Mouse (Mus musculus) neural tube, embryonic 13.5 days (tissue): ENCODE results near the gene Syna. TPM values are rescaled to one million over a fixed set of nuclear protein-coding genes. Genes with fewer than 3 reads are reported as not detected.

Experiments
- ATAC-seq: fragments of 200-750 bp; cut with Nextera tagmentation; 2 replicates; pipeline ENCODE4 v1.8.0; 2017; ENCODE audit warnings: low read depth, mild to moderate bottlenecking, moderate TSS enrichment, moderate library complexity
- H3K27ac ChIP-seq: fragments of 300-500 bp; sonication (generic); replicated peaks from 2 replicates; pipeline ENCODE4 v1.5.1; 2015; ENCODE audit warnings: moderate library complexity, mild to moderate bottlenecking, inconsistent platforms
- H3K27me3 ChIP-seq: fragments of 300-500 bp; sonication (generic); 2 replicates; pipeline ENCODE4 v1.6.1; 2015; ENCODE audit warnings: mild to moderate bottlenecking, inconsistent platforms
- H3K36me3 ChIP-seq: fragments of 300-500 bp; sonication (generic); 2 replicates; pipeline ENCODE4 v1.6.1; 2015; ENCODE audit warnings: mild to moderate bottlenecking, inconsistent platforms
- H3K4me1 ChIP-seq: fragments of 300-500 bp; sonication (generic); replicated peaks from 2 replicates; pipeline ENCODE4 v1.6.1; 2015; ENCODE audit warnings: inconsistent platforms
- H3K4me2 ChIP-seq: fragments of 300-500 bp; sonication (generic); 2 replicates; pipeline ENCODE4 v1.6.1; 2015; ENCODE audit warnings: inconsistent platforms, mild to moderate bottlenecking, moderate library complexity
- H3K4me3 ChIP-seq: fragments of 300-500 bp; sonication (generic); 2 replicates; pipeline ENCODE4 v1.5.1; 2015; ENCODE audit warnings: mild to moderate bottlenecking, inconsistent platforms
- H3K9ac ChIP-seq: fragments of 300-500 bp; sonication (generic); 2 replicates; pipeline ENCODE4 v1.6.1; 2015; ENCODE audit warnings: moderate library complexity, mild to moderate bottlenecking, inconsistent platforms
- H3K9me3 ChIP-seq: fragments of 300-500 bp; sonication (generic); 2 replicates; pipeline ENCODE4 v1.6.1; 2016; ENCODE audit warnings: inconsistent platforms
- WGBS: fragments of 180-500 bp; shearing (Covaris S2); methylation state at CpG from one replicate; pipeline ENCODE4 v1.1.7; 2015; 5-methylcytosine and 5-hydroxymethylcytosine counted together
- polyA plus RNA-seq: library from polyadenylated mRNA; unstranded; fragments of >200 nt; fragmentation: Nextera tagmentation; extraction: Ambion mirVana; gene quantifications from 2 replicates; pipeline ENCODE4 v1.2.1, GENCODE M21; 2015

Syna gene
- polyA plus RNA-seq, 1 experiment from 2014 or later, result 0.31 TPM

GRCm38 (mm10) chr5:134544516-134545241 lies 15.3 kb downstream of the Syna start:
- no peaks in the 10 kb centered on the region for H3K27me3 ChIP-seq
- peaks cover 85% of the 10 kb centered on the region for H3K4me1 ChIP-seq
- H3K36me3 ChIP-seq, result peaks cover 19% of the 10 kb centered on the region
- H3K9me3 ChIP-seq, result no peaks in the 10 kb centered on the region
- no peak overlapping the region for H3K9ac ChIP-seq
- no peak for ATAC-seq
- no peak overlapping the region for H3K4me2 ChIP-seq
- no peak overlapping the region for H3K4me3 ChIP-seq
- H3K27ac ChIP-seq, result no peak overlapping the region
- 66% methylated on average over 19 of the region's 19 CpGs for WGBS

- Histone ChIP-seq H3K9ac (no peak overlapping the region; the same call in 1 of the 2 replicates), H3K4me2 (no peak overlapping the region), H3K27me3 (no peaks in the 10 kb centered on the region), H3K4me1 (peaks cover 60% of the 10 kb centered on the region), H3K27ac (no peak overlapping the region), H3K36me3 (peaks cover 41% of the 10 kb centered on the region), H3K4me3 (no peak overlapping the region), H3K9me3 (no peaks in the 10 kb centered on the region)
- WGBS, result 31% methylated on average over 7 of the region's 7 CpGs
- ATAC-seq, result no peak
Measured at GRCm38 (mm10) chr5:134541640-134542039, 18.3 kb downstream of the Syna start.

- Histone ChIP-seq H3K9me3 (no peaks in the 10 kb centered on the region), H3K27ac (0 out of 2 replicates have a peak overlapping the region, but pooled peaks have one; percentile 28), H3K36me3 (peaks cover 43% of the 10 kb centered on the region), H3K4me2 (no peak overlapping the region), H3K4me1 (peaks cover 52% of the 10 kb centered on the region), H3K4me3 (no peak overlapping the region), H3K9ac (no peak overlapping the region), H3K27me3 (no peaks in the 10 kb centered on the region)
- 75% methylated on average over 6 of the region's 6 CpGs for WGBS
- no peak for ATAC-seq
Measured at GRCm38 (mm10) chr5:134540881-134541280, 19.1 kb downstream of the Syna start.

DNA sequence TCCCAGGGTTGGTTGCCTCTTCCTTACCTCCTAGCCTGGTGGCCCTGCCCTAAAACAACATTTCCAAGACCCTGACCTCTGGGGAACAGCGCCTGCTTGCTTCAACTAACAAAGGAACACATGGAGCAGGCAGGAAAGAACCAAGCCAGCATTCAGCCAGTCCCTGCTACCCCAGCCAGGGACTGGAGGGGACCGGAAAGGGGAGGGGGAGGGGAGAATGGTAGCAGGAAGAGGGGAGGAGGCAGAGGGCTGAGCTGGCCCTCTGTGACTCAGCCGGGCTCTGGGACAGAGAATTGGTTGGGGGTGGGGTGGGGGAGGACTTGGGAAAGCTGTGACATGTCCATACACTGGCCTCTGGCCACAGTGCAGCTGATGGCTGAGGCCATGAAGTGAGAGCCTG lies 20.1 kb downstream of the Syna start:
- ATAC-seq, result peak; percentile 60; the same call in 1 of the 2 replicates
- H3K9ac ChIP-seq, result no peak overlapping the region
- peak overlapping the region; percentile 13 for H3K27ac ChIP-seq
- H3K4me2 ChIP-seq, result no peak overlapping the region
- H3K4me3 ChIP-seq, result no peak overlapping the region
- H3K4me1 ChIP-seq, result peaks cover 45% of the 10 kb centered on the region
- WGBS, result 11% methylated on average over 3 of the region's 3 CpGs
- no peaks in the 10 kb centered on the region for H3K9me3 ChIP-seq
- no peaks in the 10 kb centered on the region for H3K27me3 ChIP-seq
- H3K36me3 ChIP-seq, result peaks cover 46% of the 10 kb centered on the region

DNA sequence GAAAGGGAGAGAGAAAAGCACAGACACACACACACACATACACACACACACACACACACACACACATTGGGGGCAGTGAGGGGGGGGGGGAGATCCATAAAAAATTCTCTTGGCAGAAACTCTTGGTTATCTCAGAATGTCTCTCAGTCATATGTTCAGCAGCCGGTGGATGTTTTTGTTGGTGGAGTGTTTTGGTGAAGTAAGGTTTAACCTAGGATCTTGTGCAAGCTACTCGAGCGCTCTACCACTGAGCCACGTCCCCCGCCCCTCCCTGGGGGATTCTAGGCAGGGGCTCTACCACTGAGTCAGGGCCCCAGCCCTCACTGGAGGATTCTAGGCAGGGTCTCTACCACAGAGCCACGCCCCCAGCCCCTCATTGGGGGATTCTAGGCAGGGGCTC lies 23.9 kb downstream of the Syna start:
- Histone ChIP-seq H3K9ac (no peak overlapping the region), H3K4me1 (peaks cover 22% of the 10 kb centered on the region), H3K27ac (no peak overlapping the region), H3K4me3 (no peak overlapping the region), H3K36me3 (peaks cover 75% of the 10 kb centered on the region), H3K27me3 (no peaks in the 10 kb centered on the region), H3K4me2 (no peak overlapping the region), H3K9me3 (no peaks in the 10 kb centered on the region)
- WGBS, result 86% methylated on average over 6 of the region's 6 CpGs
- ATAC-seq, result no peak

GRCm38 (mm10) chr5:134532417-134532816 lies 27.6 kb downstream of the Syna start:
- Histone ChIP-seq H3K9ac (no peak overlapping the region), H3K4me1 (peaks cover 27% of the 10 kb centered on the region), H3K4me3 (no peak overlapping the region), H3K27ac (no peak overlapping the region), H3K27me3 (no peaks in the 10 kb centered on the region), H3K4me2 (no peak overlapping the region), H3K9me3 (no peaks in the 10 kb centered on the region), H3K36me3 (peaks cover 73% of the 10 kb centered on the region)
- no peak for ATAC-seq
- WGBS, result 94% methylated on average over 6 of the region's 6 CpGs

DNA sequence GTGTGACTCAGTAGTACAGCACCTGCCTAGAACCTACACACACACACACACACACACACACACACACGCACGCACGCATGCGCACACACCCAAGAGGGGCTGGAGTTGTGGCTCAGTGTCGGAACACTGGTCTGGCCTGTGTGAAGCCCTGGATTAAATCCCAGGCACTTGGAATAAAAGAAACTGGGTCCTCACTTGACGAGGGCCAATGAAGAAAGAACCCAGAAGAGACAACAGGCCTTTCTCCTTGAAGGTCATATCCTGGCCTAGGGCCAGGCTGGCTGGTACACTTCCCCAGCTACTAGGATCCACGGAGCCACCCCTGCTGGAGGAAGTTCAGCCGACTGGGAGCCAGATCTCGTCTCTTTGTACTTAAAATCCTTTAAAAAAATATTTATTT lies 28.4 kb downstream of the Syna start:
- H3K9ac ChIP-seq, result no peak overlapping the region
- peaks cover 27% of the 10 kb centered on the region for H3K4me1 ChIP-seq
- H3K36me3 ChIP-seq, result peaks cover 70% of the 10 kb centered on the region
- peak; percentile 41 for ATAC-seq
- no peaks in the 10 kb centered on the region for H3K27me3 ChIP-seq
- H3K4me3 ChIP-seq, result no peak overlapping the region
- H3K27ac ChIP-seq, result peak overlapping the region; percentile 52
- 86% methylated on average over 9 of the region's 9 CpGs for WGBS
- H3K4me2 ChIP-seq, result no peak overlapping the region
- no peaks in the 10 kb centered on the region for H3K9me3 ChIP-seq

DNA sequence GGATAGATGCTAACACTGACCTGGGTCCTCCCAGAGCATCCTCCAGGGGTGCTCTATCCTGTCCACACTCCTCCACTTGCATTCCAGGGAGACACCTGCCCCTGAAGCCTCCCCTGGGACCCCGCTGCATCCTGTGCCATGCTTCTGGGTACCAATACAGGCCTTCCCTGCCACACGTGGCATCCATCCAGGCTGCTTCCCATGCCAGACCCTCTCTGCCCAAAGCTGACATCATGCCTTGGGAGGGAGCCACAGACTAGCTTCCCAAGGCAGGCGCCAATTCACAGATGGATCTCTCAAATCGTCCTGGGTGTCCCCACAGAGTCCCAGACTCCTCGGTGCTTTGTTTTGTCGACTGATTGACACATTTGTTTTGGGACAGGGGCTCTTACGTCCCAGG lies 29.1 kb downstream of the Syna start:
- ATAC-seq, result peak; percentile 37; the same call in 1 of the 2 replicates
- Histone ChIP-seq H3K4me3 (no peak overlapping the region), H3K9ac (no peak overlapping the region), H3K27me3 (no peaks in the 10 kb centered on the region), H3K4me1 (peaks cover 27% of the 10 kb centered on the region), H3K4me2 (no peak overlapping the region), H3K9me3 (no peaks in the 10 kb centered on the region), H3K36me3 (peaks cover 77% of the 10 kb centered on the region), H3K27ac (peak overlapping the region; percentile 52)
- WGBS, result 69% methylated on average over 7 of the region's 7 CpGs

DNA sequence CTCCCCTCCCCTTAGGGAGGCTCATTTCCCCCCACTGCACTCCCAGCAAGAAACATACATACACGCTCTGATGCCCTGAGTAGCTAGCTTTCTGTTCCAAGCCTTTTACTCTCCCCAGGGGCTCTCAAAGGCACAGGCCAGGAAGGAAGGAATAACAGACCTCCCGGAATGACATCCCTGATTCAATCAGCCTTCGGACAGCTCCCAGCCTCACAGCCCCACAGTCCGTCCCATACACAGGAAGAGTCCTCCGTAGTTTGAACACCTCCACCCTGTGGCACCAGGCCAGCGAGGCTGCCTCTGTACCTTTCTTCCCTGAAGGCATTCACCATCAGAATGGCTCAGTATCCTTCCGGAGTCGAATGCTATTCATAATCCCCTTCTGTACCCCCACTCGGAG lies 31.5 kb downstream of the Syna start:
- ATAC-seq, result no peak
- peaks cover 70% of the 10 kb centered on the region for H3K36me3 ChIP-seq
- peak overlapping the region; percentile 27 for H3K9ac ChIP-seq
- H3K4me3 ChIP-seq, result no peak overlapping the region
- WGBS, result 44% methylated on average over 9 of the region's 9 CpGs
- H3K9me3 ChIP-seq, result no peaks in the 10 kb centered on the region
- H3K4me1 ChIP-seq, result peaks cover 27% of the 10 kb centered on the region
- no peaks in the 10 kb centered on the region for H3K27me3 ChIP-seq
- no peak overlapping the region for H3K4me2 ChIP-seq
- H3K27ac ChIP-seq, result peak overlapping the region; percentile 49

- H3K4me2 ChIP-seq, result no peak overlapping the region
- H3K4me1 ChIP-seq, result peaks cover 22% of the 10 kb centered on the region
- ATAC-seq, result no peak
- H3K9ac ChIP-seq, result no peak overlapping the region
- no peak overlapping the region for H3K4me3 ChIP-seq
- H3K36me3 ChIP-seq, result peaks cover 70% of the 10 kb centered on the region
- H3K27ac ChIP-seq, result no peak overlapping the region
- no peaks in the 10 kb centered on the region for H3K9me3 ChIP-seq
- 93% methylated on average over 15 of the region's 15 CpGs for WGBS
- no peaks in the 10 kb centered on the region for H3K27me3 ChIP-seq
Measured at GRCm38 (mm10) chr5:134525971-134526711, 33.8 kb downstream of the Syna start.

- Histone ChIP-seq H3K9me3 (no peaks in the 10 kb centered on the region), H3K4me2 (no peak overlapping the region), H3K4me1 (peaks cover 10% of the 10 kb centered on the region), H3K4me3 (no peak overlapping the region), H3K27me3 (no peaks in the 10 kb centered on the region), H3K27ac (no peak overlapping the region), H3K36me3 (peaks cover 81% of the 10 kb centered on the region), H3K9ac (no peak overlapping the region)
- WGBS, result 91% methylated on average over 5 of the region's 5 CpGs
- ATAC-seq, result no peak
Measured at GRCm38 (mm10) chr5:134523728-134524127, 36.2 kb downstream of the Syna start.

GRCm38 (mm10) chr5:134522524-134522923 lies 37.4 kb downstream of the Syna start:
- Histone ChIP-seq H3K9me3 (no peaks in the 10 kb centered on the region), H3K27ac (no peak overlapping the region), H3K36me3 (peaks cover 85% of the 10 kb centered on the region), H3K27me3 (no peaks in the 10 kb centered on the region), H3K9ac (no peak overlapping the region), H3K4me1 (no peaks in the 10 kb centered on the region), H3K4me3 (no peak overlapping the region), H3K4me2 (no peak overlapping the region)
- WGBS, result 93% methylated on average over 26 of the region's 26 CpGs
- peak; percentile 40; the same call in 1 of the 2 replicates for ATAC-seq
